Mouse (Mus musculus): Measurements from ENCODE around the gene Ankrd9. TPM values are rescaled to one million over a fixed set of nuclear protein-coding genes. Genes with fewer than 3 reads are reported as not detected.

The Ankrd9 gene
- polyA plus RNA-seq, 1 experiment from 2014 or later: 15.4 TPM

- Histone ChIP-seq H3K27me3 (no peaks in the 10 kb centered on the region), H3K4me1 (replicated peaks) (peaks cover 47% of the 10 kb centered on the region), H3K9ac (no peak overlapping the region), H3K9me3 (replicated peaks) (no peaks in the 10 kb centered on the region), H3K27ac (no peak overlapping the region), H3K36me3 (no peaks in the 10 kb centered on the region), H3K4me3 (no peak overlapping the region), H3K4me2 (no peak overlapping the region)
- no peak for ATAC-seq (replicated peaks; ENCODE audit: insufficient number of reproducible peaks, insufficient read depth, low FRiP score, low read depth)
- WGBS: 74% methylated on average over 6 of the region's 6 CpGs
These were observed 27.0 kb upstream of the Ankrd9 start for GRCm38 (mm10) chr12:111005803-111006202.

DNA sequence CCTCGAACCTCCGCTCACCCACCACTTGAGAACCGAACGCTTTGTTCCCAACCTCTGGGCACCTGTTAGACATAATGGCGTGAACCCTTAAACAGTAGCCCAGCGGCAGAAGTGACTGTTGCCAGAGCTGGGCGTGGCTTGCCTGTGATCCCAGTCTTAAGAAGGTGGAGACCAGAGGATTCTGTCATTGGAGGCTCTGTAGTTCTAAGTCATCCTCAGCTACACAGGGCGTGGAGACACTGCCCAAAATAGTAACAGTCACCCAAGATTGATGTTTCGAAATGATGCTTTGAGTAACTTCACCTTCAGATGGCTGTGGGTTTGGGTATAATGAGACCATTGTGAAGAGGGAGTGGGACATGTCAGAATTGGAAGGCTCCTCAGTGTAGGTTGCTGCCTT lies 25.3 kb upstream of the Ankrd9 start:
- H3K27me3 ChIP-seq: no peaks in the 10 kb centered on the region
- H3K9ac ChIP-seq: no peak overlapping the region
- no peak overlapping the region for H3K4me3 ChIP-seq
- no peaks in the 10 kb centered on the region for H3K36me3 ChIP-seq
- no peak overlapping the region for H3K27ac ChIP-seq
- no peak overlapping the region for H3K4me2 ChIP-seq
- no peak for ATAC-seq (replicated peaks; ENCODE audit: insufficient number of reproducible peaks, insufficient read depth, low FRiP score, low read depth)
- H3K4me1 ChIP-seq (replicated peaks): peaks cover 36% of the 10 kb centered on the region
- H3K9me3 ChIP-seq (replicated peaks): no peaks in the 10 kb centered on the region
- 71% methylated on average over 9 of the region's 9 CpGs for WGBS

- H3K27me3 ChIP-seq: no peaks in the 10 kb centered on the region
- WGBS: 92% methylated on average over 7 of the region's 7 CpGs
- no peaks in the 10 kb centered on the region for H3K36me3 ChIP-seq
- no peak overlapping the region for H3K4me2 ChIP-seq
- peaks cover 4% of the 10 kb centered on the region for H3K4me1 ChIP-seq (replicated peaks)
- H3K27ac ChIP-seq: no peak overlapping the region
- no peak overlapping the region for H3K9ac ChIP-seq
- H3K4me3 ChIP-seq: no peak overlapping the region
- ATAC-seq (replicated peaks; ENCODE audit: insufficient number of reproducible peaks, insufficient read depth, low FRiP score, low read depth): no peak
- H3K9me3 ChIP-seq (replicated peaks): peaks cover 5% of the 10 kb centered on the region; the same call in 1 of the 2 replicates
These were observed 22.1 kb upstream of the Ankrd9 start for GRCm38 (mm10) chr12:111000956-111001355.

GRCm38 (mm10) chr12:110999820-111000219 lies 21.0 kb upstream of the Ankrd9 start:
- no peak overlapping the region for H3K9ac ChIP-seq
- H3K4me1 ChIP-seq (replicated peaks): no peaks in the 10 kb centered on the region
- no peak for ATAC-seq (replicated peaks; ENCODE audit: insufficient number of reproducible peaks, insufficient read depth, low FRiP score, low read depth)
- no peaks in the 10 kb centered on the region for H3K36me3 ChIP-seq
- H3K4me3 ChIP-seq: no peak overlapping the region
- peaks cover 5% of the 10 kb centered on the region; the same call in 1 of the 2 replicates for H3K9me3 ChIP-seq (replicated peaks)
- no peak overlapping the region for H3K27ac ChIP-seq
- no peaks in the 10 kb centered on the region for H3K27me3 ChIP-seq
- 48% methylated on average over 2 of the region's 2 CpGs for WGBS
- no peak overlapping the region for H3K4me2 ChIP-seq

- 94% methylated on average over 11 of the region's 11 CpGs for WGBS
- Histone ChIP-seq H3K4me3 (no peak overlapping the region), H3K9me3 (replicated peaks) (peaks cover 5% of the 10 kb centered on the region; the same call in 1 of the 2 replicates), H3K9ac (no peak overlapping the region), H3K4me2 (no peak overlapping the region), H3K4me1 (replicated peaks) (no peaks in the 10 kb centered on the region), H3K27me3 (no peaks in the 10 kb centered on the region), H3K36me3 (no peaks in the 10 kb centered on the region), H3K27ac (no peak overlapping the region)
- no peak for ATAC-seq (replicated peaks; ENCODE audit: insufficient number of reproducible peaks, insufficient read depth, low FRiP score, low read depth)
These were observed 19.3 kb upstream of the Ankrd9 start for GRCm38 (mm10) chr12:110998092-110998491.

DNA sequence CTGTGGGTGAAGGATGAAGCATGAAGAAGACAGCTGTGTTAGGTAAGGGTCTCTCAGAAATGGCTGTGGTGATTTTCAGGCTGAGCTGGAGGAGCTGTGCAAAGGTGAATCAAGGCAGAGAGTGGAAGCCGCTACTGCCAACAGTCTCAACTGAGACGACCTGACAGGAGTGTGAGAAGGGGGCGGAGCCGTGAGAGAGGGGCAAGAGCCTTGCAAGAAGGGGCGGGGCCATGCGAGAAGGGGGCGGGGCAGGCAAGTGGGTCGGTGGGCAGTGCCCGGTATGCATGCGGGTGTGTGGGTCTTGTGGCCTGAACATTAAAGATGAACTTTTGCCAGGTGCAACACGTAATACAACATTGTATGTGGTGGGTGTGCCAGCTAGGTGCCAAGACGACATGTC lies 15.8 kb upstream of the Ankrd9 start:
- H3K36me3 ChIP-seq: no peaks in the 10 kb centered on the region
- H3K4me1 ChIP-seq (replicated peaks): peaks cover 15% of the 10 kb centered on the region
- no peak overlapping the region for H3K27ac ChIP-seq
- no peak overlapping the region for H3K4me2 ChIP-seq
- 34% methylated on average over 12 of the region's 12 CpGs for whole genome bisulfite sequencing
- no peak overlapping the region for H3K9ac ChIP-seq
- peaks cover 5% of the 10 kb centered on the region; the same call in 1 of the 2 replicates for H3K9me3 ChIP-seq (replicated peaks)
- ATAC-seq (replicated peaks; ENCODE audit: insufficient number of reproducible peaks, insufficient read depth, low FRiP score, low read depth): no peak
- no peak overlapping the region for H3K4me3 ChIP-seq
- no peaks in the 10 kb centered on the region for H3K27me3 ChIP-seq

DNA sequence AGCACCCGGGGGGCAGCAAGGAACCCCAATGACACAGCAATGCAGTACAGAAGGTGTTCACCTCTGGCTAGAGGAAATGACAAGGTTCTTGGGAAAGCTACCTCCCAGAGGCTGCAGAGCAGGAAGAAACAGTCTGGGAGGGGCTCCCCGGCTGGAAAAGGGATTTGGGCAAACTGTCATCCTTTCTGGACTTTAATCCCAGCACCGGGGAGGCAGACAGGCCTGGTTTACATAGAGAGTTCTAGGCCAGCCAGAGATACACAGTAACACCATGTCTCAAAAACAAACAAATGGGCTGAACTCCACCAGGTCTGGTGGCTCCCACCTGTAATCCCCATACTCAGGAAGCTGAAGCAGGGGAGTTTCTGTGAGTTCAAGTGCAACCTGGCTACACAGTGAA lies 14.4 kb upstream of the Ankrd9 start:
- H3K4me1 ChIP-seq (replicated peaks): peaks cover 15% of the 10 kb centered on the region
- ATAC-seq (replicated peaks; ENCODE audit: insufficient number of reproducible peaks, insufficient read depth, low FRiP score, low read depth): no peak

DNA sequence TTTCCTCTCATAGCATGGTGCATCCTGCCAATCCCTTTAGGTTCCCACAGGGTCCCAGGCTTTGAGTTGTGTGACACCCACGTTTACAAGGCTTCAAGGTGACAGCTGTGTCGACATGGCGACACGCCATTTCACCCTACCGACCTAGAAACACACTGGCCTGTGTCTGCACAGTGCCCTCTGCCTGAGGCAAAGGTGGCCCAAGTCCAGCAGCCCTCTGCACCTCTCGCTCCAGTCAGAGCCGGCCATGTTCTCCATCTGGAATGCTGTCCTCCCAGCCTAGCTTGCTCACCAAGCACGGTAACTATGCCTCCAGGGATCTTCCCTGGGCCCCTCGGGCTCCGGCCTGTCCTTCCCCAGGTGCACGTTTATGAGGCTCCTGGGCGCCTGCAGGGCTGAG lies 13.9 kb upstream of the Ankrd9 start:
- no peak overlapping the region; the same call in 1 of the 2 replicates for H3K9ac ChIP-seq
- 77% methylated on average over 12 of the region's 12 CpGs for WGBS
- peaks cover 15% of the 10 kb centered on the region for H3K4me1 ChIP-seq (replicated peaks)
- ATAC-seq (replicated peaks; ENCODE audit: insufficient number of reproducible peaks, insufficient read depth, low FRiP score, low read depth): no peak
- peak overlapping the region; percentile 80 for H3K4me2 ChIP-seq
- H3K4me3 ChIP-seq: peak overlapping the region; percentile 59
- H3K36me3 ChIP-seq: no peaks in the 10 kb centered on the region
- H3K27ac ChIP-seq: no peak overlapping the region
- no peaks in the 10 kb centered on the region for H3K27me3 ChIP-seq
- peaks cover 3% of the 10 kb centered on the region; the same call in 1 of the 2 replicates for H3K9me3 ChIP-seq (replicated peaks)

More for the DNA sequence above, 14.4 kb upstream of the Ankrd9 start:
- Histone ChIP-seq H3K27me3 (no peaks in the 10 kb centered on the region), H3K9ac (no peak overlapping the region), H3K9me3 (replicated peaks) (peaks cover 5% of the 10 kb centered on the region; the same call in 1 of the 2 replicates), H3K27ac (no peak overlapping the region), H3K36me3 (no peaks in the 10 kb centered on the region), H3K4me2 (no peak overlapping the region), H3K4me3 (no peak overlapping the region)
- 85% methylated on average over 3 of the region's 3 CpGs for WGBS

DNA sequence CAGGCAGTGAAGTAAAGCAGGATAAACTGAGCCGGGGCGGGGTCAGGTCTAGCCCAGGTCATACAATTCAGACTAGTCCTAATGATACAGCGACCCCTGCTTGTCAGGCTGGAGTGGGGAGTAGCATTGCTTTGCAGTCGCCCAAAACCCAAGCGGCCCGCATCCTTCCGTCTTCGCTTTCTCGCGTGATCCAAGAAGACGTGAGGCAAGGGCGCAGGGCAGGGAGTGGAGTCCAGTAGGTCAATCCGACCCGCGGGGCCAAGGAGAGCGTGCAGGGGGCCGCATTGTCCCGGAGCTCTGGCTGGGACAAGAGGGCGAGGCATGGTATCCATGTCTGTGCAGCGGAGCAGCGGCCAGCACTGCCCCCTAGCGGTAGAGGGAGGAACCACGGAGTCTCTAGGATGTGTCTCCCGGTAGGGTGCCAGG lies 13.3 kb upstream of the Ankrd9 start:
- Histone ChIP-seq H3K9me3 (replicated peaks) (no peaks in the 10 kb centered on the region), H3K4me1 (replicated peaks) (peaks cover 15% of the 10 kb centered on the region), H3K27ac (peak overlapping the region; percentile 83), H3K4me3 (peak overlapping the region; percentile 59), H3K36me3 (no peaks in the 10 kb centered on the region), H3K9ac (peak overlapping the region; percentile 65), H3K4me2 (peak overlapping the region; percentile 80), H3K27me3 (no peaks in the 10 kb centered on the region)
- whole genome bisulfite sequencing: under 1% methylated on average over 24 of the region's 24 CpGs
- peak; percentile 89 for ATAC-seq (replicated peaks; ENCODE audit: insufficient number of reproducible peaks, insufficient read depth, low FRiP score, low read depth)

DNA sequence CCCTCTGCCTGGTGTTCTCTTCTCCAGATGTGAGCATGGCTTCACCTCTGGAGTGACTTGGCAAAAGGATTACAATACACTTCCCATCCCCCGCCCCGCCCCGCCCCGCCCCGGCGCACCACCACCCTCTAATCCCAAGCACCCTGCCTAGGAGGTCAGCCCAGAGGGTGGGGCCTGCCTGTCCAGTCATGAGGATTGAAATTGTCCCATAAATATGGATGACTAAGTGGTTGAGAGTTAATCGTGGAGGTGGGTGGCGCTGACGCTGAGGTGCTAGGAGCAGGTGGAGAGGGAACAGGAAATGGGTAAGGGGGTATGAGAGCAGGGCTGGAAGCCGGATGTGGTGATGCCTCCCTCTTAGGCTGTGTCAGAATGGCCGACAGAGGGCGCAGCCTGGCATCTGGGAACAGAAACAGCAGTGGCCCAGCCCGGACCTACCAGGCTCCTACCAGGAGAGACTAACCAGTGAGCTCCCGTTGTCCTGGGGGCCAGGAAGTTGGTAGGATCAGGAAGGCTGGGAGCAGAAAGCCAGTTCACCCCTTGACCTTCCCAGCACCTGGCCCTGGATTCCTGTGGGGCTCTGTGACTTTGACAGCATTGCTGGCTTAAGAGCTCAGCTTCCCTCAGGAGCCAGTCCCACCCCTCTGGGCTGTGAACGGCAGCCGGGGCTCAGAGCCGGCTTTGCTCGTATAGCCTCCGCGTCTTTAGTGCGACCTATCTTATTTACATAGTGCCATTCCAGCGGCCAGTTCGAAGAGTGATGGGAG lies 12.7 kb upstream of the Ankrd9 start:
- H3K27me3 ChIP-seq: no peaks in the 10 kb centered on the region
- peak; percentile 81 for ATAC-seq (replicated peaks; ENCODE audit: insufficient number of reproducible peaks, insufficient read depth, low FRiP score, low read depth)
- peak overlapping the region; percentile 59 for H3K4me3 ChIP-seq
- H3K36me3 ChIP-seq: no peaks in the 10 kb centered on the region
- H3K9me3 ChIP-seq (replicated peaks): no peaks in the 10 kb centered on the region
- H3K27ac ChIP-seq: peak overlapping the region; percentile 83
- H3K4me1 ChIP-seq (replicated peaks): peaks cover 15% of the 10 kb centered on the region
- H3K4me2 ChIP-seq: peak overlapping the region; percentile 80
- 6% methylated on average over 23 of the region's 23 CpGs for WGBS
- H3K9ac ChIP-seq: peak overlapping the region; percentile 65

DNA sequence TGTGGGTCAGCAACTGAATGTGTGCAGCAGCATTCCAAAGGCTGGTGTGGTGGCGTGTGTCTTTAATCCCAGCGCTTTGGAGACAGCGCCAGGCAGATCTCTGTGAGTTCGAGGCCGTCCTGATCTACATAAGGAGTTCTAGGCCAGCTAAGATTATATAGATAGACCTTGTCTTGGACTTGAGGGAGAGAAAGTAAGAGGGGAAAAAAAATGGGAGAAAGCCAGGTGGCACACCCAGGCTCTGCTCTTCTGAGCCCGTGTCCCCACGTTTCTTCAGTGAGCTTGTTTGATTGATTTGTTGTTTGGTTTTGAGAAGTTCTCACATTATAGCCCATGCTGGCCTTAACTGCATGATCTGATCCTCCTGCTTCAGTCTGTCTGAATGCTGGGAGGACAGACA lies 11.7 kb upstream of the Ankrd9 start:
- Histone ChIP-seq H3K36me3 (no peaks in the 10 kb centered on the region), H3K4me3 (no peak overlapping the region), H3K27ac (no peak overlapping the region), H3K9me3 (replicated peaks) (no peaks in the 10 kb centered on the region), H3K27me3 (no peaks in the 10 kb centered on the region), H3K4me1 (replicated peaks) (peaks cover 15% of the 10 kb centered on the region), H3K9ac (no peak overlapping the region), H3K4me2 (no peak overlapping the region)
- ATAC-seq (replicated peaks; ENCODE audit: insufficient number of reproducible peaks, insufficient read depth, low FRiP score, low read depth): no peak
- WGBS: 89% methylated on average over 7 of the region's 7 CpGs

DNA sequence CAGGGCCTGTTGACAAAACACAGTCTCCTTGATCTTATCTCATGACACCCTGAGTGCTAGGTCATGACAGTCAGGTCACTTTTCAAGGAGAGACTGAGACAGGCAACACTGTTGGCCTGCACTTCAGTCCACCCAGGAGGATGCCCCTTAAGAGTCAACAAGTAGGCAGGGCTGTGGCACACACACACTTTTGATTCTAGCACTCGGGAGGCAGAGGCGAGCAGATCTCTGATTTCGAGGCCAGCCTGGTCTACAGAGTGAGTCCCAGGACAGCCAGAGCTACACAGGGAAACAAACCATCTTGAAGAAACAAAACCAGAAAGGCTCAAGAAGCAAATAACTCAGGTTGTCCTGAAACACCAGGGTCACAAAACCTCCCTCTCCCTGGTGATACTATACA lies 10.6 kb upstream of the Ankrd9 start:
- Histone ChIP-seq H3K36me3 (no peaks in the 10 kb centered on the region), H3K9ac (no peak overlapping the region), H3K27ac (no peak overlapping the region), H3K27me3 (no peaks in the 10 kb centered on the region), H3K4me1 (replicated peaks) (peaks cover 15% of the 10 kb centered on the region), H3K4me3 (no peak overlapping the region), H3K4me2 (no peak overlapping the region), H3K9me3 (replicated peaks) (no peaks in the 10 kb centered on the region)
- WGBS: 78% methylated on average over 3 of the region's 3 CpGs
- no peak for ATAC-seq (replicated peaks; ENCODE audit: insufficient number of reproducible peaks, insufficient read depth, low FRiP score, low read depth)

Data from heart, embryonic 15.5 days (tissue).